Mouse (Mus musculus) hematopoietic stem cell, adult 5-6 weeks (primary cell): ENCODE measurements around the gene Foxo1. TPM values are rescaled to one million over a fixed set of nuclear protein-coding genes. Genes with fewer than 3 reads are reported as not detected.
A peak's percentile ranks its signal among the peaks of the same experiment; 100 is the strongest.

Experiments
- ATAC-seq, 2 experiments: fragments of 125-278 bp in 1 of 2; replicated peaks in 1 of 2; 2 replicates each; pipeline ENCODE4 v1.8.0; 2016 to 2017; ENCODE audit warnings: inconsistent platforms in 2 of 2, mild to moderate bottlenecking in 2 of 2, moderate number of reproducible peaks in 2 of 2, low read depth in 1 of 2, moderate TSS enrichment in 1 of 2; ENCODE audit not compliant: low FRiP score in 2 of 2, poor library complexity in 2 of 2, severe bottlenecking in 2 of 2, insufficient read depth in 1 of 2, low TSS enrichment in 1 of 2
- total RNA-seq: library from RNA; stranded (forward); fragments of 172-1452, 232-1000 nt; gene quantifications from 2 replicates; pipeline ENCODE4 v1.2.3, GENCODE M21; 2017

Foxo1 gene
- total RNA-seq, 1 experiment from 2014 or later = 2.2 TPM

- no peak for ATAC-seq
Measured at GRCm38 (mm10) chr3:52292498-52292897, 24.4 kb downstream of the Foxo1 start.

GRCm38 (mm10) chr3:52293946-52294345 is 25.8 kb downstream of the Foxo1 start:
- no peak for ATAC-seq

GRCm38 (mm10) chr3:52295688-52296087 is 27.6 kb downstream of the Foxo1 start:
- ATAC-seq = peak in 1 of 2 experiments; percentile 55; a peak in 2 of 4 replicates

- ATAC-seq = no peak
Measured at GRCm38 (mm10) chr3:52296224-52296760, 28.2 kb downstream of the Foxo1 start.

GRCm38 (mm10) chr3:52297291-52298018 is 29.3 kb downstream of the Foxo1 start:
- no peak for ATAC-seq

- ATAC-seq = no peak
Measured at GRCm38 (mm10) chr3:52298683-52299082, 30.5 kb downstream of the Foxo1 start.

GRCm38 (mm10) chr3:52299376-52299775 is 31.2 kb downstream of the Foxo1 start:
- ATAC-seq = no peak

GRCm38 (mm10) chr3:52300517-52300916 is 32.4 kb downstream of the Foxo1 start:
- no peak; a peak in 1 of 4 replicates for ATAC-seq

- no peak for ATAC-seq
Measured at GRCm38 (mm10) chr3:52303301-52303700, 35.2 kb downstream of the Foxo1 start.

- peak in 1 of 2 experiments; percentile 76; a peak in 3 of 4 replicates for ATAC-seq
Measured at GRCm38 (mm10) chr3:52308586-52309321, 40.6 kb downstream of the Foxo1 start.

- no peak for ATAC-seq
Measured at GRCm38 (mm10) chr3:52320516-52321270, 52.6 kb downstream of the Foxo1 start.

GRCm38 (mm10) chr3:52322401-52323385 is 54.6 kb downstream of the Foxo1 start:
- peak in 1 of 2 experiments; percentile 28; a peak in 1 of 4 replicates for ATAC-seq

GRCm38 (mm10) chr3:52325006-52325405 is 56.9 kb downstream of the Foxo1 start:
- no peak for ATAC-seq

- ATAC-seq = no peak
Measured at GRCm38 (mm10) chr3:52326687-52327086, 58.6 kb downstream of the Foxo1 start.

GRCm38 (mm10) chr3:52327146-52327545 is 59.0 kb downstream of the Foxo1 start:
- ATAC-seq = no peak

- ATAC-seq = no peak; a peak in 1 of 4 replicates
Measured at GRCm38 (mm10) chr3:52331709-52332108, 63.6 kb downstream of the Foxo1 start.

- ATAC-seq = no peak
Measured at GRCm38 (mm10) chr3:52338761-52339160, 70.6 kb downstream of the Foxo1 start.
